Mouse (Mus musculus) lung, postnatal 0 days (tissue): ENCODE results near the gene Mog. TPM values are rescaled to one million over a fixed set of nuclear protein-coding genes. Genes with fewer than 3 reads are reported as not detected.
A peak's percentile ranks its signal among the peaks of the same experiment; 100 is the strongest.

Experiments used
- ATAC-seq: fragments of 200-750 bp; cut with Nextera tagmentation; 2 replicates; pipeline ENCODE4 v1.8.0; 2017; ENCODE audit warnings: moderate library complexity
- DNase-seq: peaks from one replicate; pipeline ENCODE4 v3.0.0-alpha.2; 2016; ENCODE audit warnings: low spot score
- H3K27ac ChIP-seq: fragments of 300-500 bp; sonication (generic); 2 replicates; pipeline ENCODE4 v1.5.1; 2014; ENCODE audit warnings: antibody characterized with exemption, mild to moderate bottlenecking, low read length, mixed read lengths
- H3K27me3 ChIP-seq: fragments of 300-500 bp; sonication (generic); replicated peaks from 2 replicates; pipeline ENCODE4 v1.6.1; 2014; ENCODE audit warnings: low read length, mixed read lengths; ENCODE audit not compliant: insufficient read depth
- H3K36me3 ChIP-seq: fragments of 300-500 bp; sonication (generic); 2 replicates; pipeline ENCODE4 v1.6.1; 2014; ENCODE audit warnings: low read length, mixed read lengths; ENCODE audit not compliant: insufficient read depth
- H3K4me1 ChIP-seq: fragments of 300-500 bp; sonication (generic); 2 replicates; pipeline ENCODE4 v1.6.1; 2014; ENCODE audit warnings: antibody characterized with exemption, low read depth, low read length, mixed read lengths; ENCODE audit not compliant: insufficient read depth
- H3K4me2 ChIP-seq: fragments of 300-500 bp; sonication (generic); replicated peaks from 2 replicates; pipeline ENCODE4 v1.6.1; 2014; ENCODE audit warnings: low read depth, mild to moderate bottlenecking, low read length, moderate library complexity, mixed read lengths
- H3K4me3 ChIP-seq: fragments of 300-500 bp; sonication (generic); 2 replicates; pipeline ENCODE4 v1.5.1; 2014; ENCODE audit warnings: low read depth, low read length
- H3K9ac ChIP-seq: fragments of 300-500 bp; sonication (generic); replicated peaks from 2 replicates; pipeline ENCODE4 v1.6.1; 2014; ENCODE audit warnings: low read depth, mild to moderate bottlenecking
- H3K9me3 ChIP-seq: fragments of 300-500 bp; sonication (generic); 2 replicates; pipeline ENCODE4 v1.6.1; 2016; ENCODE audit warnings: low read length, mixed read lengths
- CTCF ChIP-seq: IDR thresholded peaks from 2 replicates; pipeline ENCODE4 v1.5.1; 2016; ENCODE audit warnings: antibody characterized with exemption, mild to moderate bottlenecking
- EP300 ChIP-seq: IDR thresholded peaks from 2 replicates; pipeline ENCODE4 v1.6.1; 2016; ENCODE audit warnings: antibody characterized with exemption, mild to moderate bottlenecking, control low read depth
- WGBS: fragments of 180-500 bp; shearing (Covaris S2); extraction: QIAGEN DNeasy Blood & Tissue Kit; methylation state at CpG from one replicate; pipeline ENCODE4 v1.1.7; 2014; 5-methylcytosine and 5-hydroxymethylcytosine counted together
- polyA plus RNA-seq: library from polyadenylated mRNA; unstranded; fragments of >200 nt; fragmentation: Nextera tagmentation; extraction: Ambion mirVana; gene quantifications from 2 replicates; pipeline ENCODE4 v1.2.1, GENCODE M21; 2015

The Mog gene
- polyA plus RNA-seq, 1 experiment from 2014 or later: 0.07 TPM

DNA sequence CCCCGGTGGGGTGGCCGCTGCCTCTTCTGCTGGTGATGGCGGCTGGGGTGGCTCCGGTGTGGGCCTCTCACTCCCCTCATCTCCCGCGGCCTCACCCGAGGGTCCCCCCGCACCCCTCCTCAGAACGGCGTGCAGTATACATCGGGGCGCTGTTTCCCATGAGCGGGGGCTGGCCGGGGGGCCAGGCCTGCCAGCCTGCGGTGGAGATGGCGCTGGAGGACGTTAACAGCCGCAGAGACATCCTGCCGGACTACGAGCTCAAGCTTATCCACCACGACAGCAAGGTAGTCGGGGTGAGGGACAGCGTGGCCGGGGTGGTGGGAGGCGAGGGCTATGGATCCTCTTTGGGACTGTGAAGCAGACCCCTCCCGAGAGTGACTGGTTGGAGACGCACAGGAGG is 27.7 kb upstream of the Mog start:
- DNase-seq (no peak), ATAC-seq (no peak)
- Histone ChIP-seq H3K4me3 (peak overlapping the region; percentile 44), H3K4me2 (peak overlapping the region; percentile 81), H3K27me3 (no peaks in the 10 kb centered on the region), H3K4me1 (peaks cover 8% of the 10 kb centered on the region), H3K36me3 (peaks cover 13% of the 10 kb centered on the region; the same call in 1 of the 2 replicates), H3K27ac (no peak overlapping the region), H3K9ac (0 out of 2 replicates have a peak overlapping the region, but pooled peaks have one; percentile 43), H3K9me3 (no peaks in the 10 kb centered on the region)
- 9% methylated on average over 25 of the region's 27 CpGs for WGBS
- TF ChIP-seq EP300 (no peak), CTCF (no peak)

DNA sequence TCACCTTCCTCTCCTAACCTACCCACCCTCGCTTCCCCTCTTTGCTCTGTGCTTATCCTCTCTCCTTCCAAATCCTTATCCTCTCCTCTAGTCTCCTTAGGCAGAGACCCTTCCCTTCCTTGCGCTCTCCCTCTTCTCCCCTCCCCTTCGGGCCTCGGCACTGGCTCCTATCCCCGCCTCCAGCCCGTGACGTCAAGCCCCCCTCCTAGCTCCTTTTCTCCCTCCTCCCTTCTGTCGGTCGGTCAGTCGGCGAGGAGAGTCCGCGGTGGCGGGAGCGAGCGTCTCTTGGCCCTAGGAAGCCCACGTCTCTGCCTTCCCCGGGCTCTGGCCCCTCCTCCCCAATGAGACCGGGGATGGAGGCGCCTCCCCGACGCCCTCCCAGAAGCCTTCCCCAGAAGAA is 27.2 kb upstream of the Mog start:
- peaks cover 8% of the 10 kb centered on the region for H3K4me1 ChIP-seq
- no peaks in the 10 kb centered on the region for H3K9me3 ChIP-seq
- 0 out of 2 replicates have a peak overlapping the region, but pooled peaks have one; percentile 43 for H3K9ac ChIP-seq
- WGBS: 3% methylated on average over 20 of the region's 22 CpGs
- peaks cover 8% of the 10 kb centered on the region; the same call in 1 of the 2 replicates for H3K36me3 ChIP-seq
- peak overlapping the region; percentile 44 for H3K4me3 ChIP-seq
- TF ChIP-seq EP300: no peak
- TF ChIP-seq CTCF: no peak
- peak; percentile 20 for ATAC-seq
- peak; percentile 66 for DNase-seq
- H3K27me3 ChIP-seq: no peaks in the 10 kb centered on the region
- no peak overlapping the region for H3K27ac ChIP-seq
- H3K4me2 ChIP-seq: peak overlapping the region; percentile 81

DNA sequence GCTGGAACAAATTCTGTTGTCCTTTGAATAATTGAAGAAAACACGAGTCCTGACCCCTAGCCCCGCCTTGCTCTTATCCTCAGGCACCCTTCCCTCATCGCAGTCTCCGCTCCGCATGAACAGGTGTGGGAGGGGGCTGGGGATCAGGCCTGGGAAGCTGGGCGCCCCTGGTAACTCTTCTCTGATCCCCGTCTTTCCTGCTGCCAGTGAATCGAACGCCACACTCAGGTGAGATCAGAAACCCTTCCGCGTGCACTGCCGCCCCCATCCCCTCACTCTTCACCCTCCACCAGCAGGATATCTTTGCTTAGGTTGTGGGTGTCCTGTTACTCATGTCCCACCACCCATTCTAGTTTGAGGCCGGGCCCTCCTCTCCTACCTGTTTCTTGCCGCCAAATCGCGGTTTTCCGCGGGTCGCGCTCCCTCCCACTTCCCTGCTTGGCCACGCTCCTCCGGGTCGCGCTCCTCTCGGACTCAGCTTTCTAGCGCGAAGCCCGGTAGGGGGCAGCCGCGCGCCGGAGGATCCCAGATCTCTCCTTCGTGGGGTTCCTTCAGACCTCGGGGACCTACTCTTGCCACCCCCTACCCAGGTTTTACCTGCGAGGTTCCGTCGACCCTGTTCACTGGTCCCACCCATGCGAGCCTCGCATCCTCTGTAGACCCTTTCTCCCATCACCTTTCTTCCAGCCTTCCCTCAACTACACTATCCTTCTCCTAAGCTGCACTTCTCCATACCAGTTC is 26.5 kb upstream of the Mog start:
- TF ChIP-seq CTCF (peak; percentile 71), EP300 (no peak)
- WGBS: 13% methylated on average over 39 of the region's 39 CpGs
- Histone ChIP-seq H3K4me2 (peak overlapping the region; percentile 81), H3K4me1 (peaks cover 8% of the 10 kb centered on the region), H3K9me3 (no peaks in the 10 kb centered on the region), H3K9ac (no peak overlapping the region), H3K4me3 (peak overlapping the region; percentile 44), H3K27me3 (no peaks in the 10 kb centered on the region), H3K27ac (no peak overlapping the region), H3K36me3 (peaks cover 2% of the 10 kb centered on the region; the same call in 1 of the 2 replicates)
- 0 out of 2 replicates have a peak, but pooled peaks have one; percentile 13 for ATAC-seq
- peak; percentile 53 for DNase-seq

DNA sequence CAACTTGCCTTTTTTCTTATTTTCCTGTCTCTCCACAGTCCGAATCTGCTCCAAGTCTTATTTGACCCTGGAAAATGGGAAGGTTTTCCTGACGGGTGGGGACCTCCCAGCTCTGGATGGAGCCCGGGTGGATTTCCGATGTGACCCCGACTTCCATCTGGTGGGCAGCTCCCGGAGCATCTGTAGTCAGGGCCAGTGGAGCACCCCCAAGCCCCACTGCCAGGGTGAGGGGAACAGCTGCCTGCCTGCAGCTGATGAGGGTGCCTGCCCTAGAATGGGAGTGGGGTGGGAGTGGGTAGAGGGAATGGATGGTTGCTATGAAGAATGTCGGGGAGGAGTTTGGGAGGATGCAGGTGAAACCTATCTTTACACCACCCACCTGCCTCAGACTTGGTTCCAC is 25.2 kb upstream of the Mog start:
- H3K9ac ChIP-seq: no peak overlapping the region
- no peak overlapping the region for H3K27ac ChIP-seq
- 78% methylated on average over 7 of the region's 7 CpGs for WGBS
- H3K4me3 ChIP-seq: no peak overlapping the region
- DNase-seq (no peak), ATAC-seq (no peak)
- no peaks in the 10 kb centered on the region for H3K36me3 ChIP-seq
- H3K4me2 ChIP-seq: no peak overlapping the region
- no peaks in the 10 kb centered on the region for H3K9me3 ChIP-seq
- H3K27me3 ChIP-seq: no peaks in the 10 kb centered on the region
- TF ChIP-seq CTCF: no peak
- TF ChIP-seq EP300: no peak
- peaks cover 8% of the 10 kb centered on the region for H3K4me1 ChIP-seq

DNA sequence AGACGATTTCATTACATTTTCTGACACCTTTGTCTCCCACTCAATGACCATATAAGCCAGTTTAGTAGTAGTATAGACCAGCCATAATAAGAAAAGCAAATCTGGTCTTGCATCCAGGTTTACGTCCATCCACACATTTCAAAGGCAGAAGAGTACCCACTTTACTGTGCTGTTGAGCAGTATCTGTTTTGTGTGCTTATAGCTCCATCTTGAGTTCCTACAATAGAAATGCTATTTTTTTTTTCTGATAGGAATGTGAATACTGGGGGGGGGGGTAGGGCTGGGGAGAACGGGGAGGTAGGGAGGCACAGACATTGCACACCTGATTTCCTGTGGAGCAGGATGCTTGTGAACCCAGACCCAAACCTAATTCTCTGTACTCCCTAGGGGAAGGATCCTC is 24.8 kb upstream of the Mog start:
- H3K36me3 ChIP-seq: no peaks in the 10 kb centered on the region
- no peaks in the 10 kb centered on the region for H3K27me3 ChIP-seq
- DNase-seq (peak; percentile 79), ATAC-seq (no peak)
- H3K4me2 ChIP-seq: no peak overlapping the region
- no peak overlapping the region for H3K27ac ChIP-seq
- peaks cover 8% of the 10 kb centered on the region for H3K4me1 ChIP-seq
- WGBS: 29% methylated on average over 3 of the region's 3 CpGs
- peak; percentile 66 for TF ChIP-seq CTCF
- no peak for TF ChIP-seq EP300
- no peak overlapping the region for H3K9ac ChIP-seq
- no peak overlapping the region for H3K4me3 ChIP-seq
- H3K9me3 ChIP-seq: no peaks in the 10 kb centered on the region

DNA sequence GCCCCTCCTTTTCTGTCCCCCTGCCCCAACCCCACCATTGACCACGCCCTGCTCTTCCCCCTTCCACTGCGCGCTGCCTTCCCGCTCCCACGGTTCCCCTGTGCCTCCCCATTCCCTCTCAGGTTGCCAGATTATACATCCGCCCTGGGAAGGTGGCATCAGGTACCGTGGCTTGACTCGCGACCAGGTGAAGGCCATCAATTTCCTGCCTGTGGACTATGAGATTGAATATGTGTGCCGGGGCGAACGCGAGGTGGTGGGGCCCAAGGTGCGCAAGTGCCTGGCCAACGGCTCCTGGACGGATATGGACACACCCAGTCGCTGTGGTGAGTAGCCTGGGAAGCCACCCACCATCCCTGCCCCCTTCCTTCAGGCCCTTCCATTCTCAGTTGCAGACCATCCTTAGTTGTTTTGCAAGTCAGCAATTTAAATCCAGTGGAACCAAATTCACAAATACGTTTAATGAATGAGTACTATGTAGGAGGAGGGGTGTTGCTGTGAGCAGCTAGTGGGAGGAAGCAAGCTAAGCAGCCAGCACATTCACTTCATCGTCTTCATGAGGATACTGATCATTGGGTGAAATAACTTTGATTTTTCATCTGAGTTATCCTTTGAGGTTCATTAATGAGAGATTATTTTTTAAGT is 24.3 kb upstream of the Mog start:
- Histone ChIP-seq H3K27ac (no peak overlapping the region), H3K9ac (no peak overlapping the region), H3K9me3 (no peaks in the 10 kb centered on the region), H3K36me3 (no peaks in the 10 kb centered on the region), H3K27me3 (no peaks in the 10 kb centered on the region), H3K4me3 (no peak overlapping the region), H3K4me1 (peaks cover 8% of the 10 kb centered on the region), H3K4me2 (peak overlapping the region; percentile 97; the same call in 1 of the 2 replicates)
- ATAC-seq: no peak
- no peak for TF ChIP-seq CTCF
- no peak for TF ChIP-seq EP300
- WGBS: 35% methylated on average over 19 of the region's 19 CpGs
- DNase-seq: no peak
